Mouse (Mus musculus) layer of hippocampus, postnatal 10 days (tissue): ENCODE results near the gene Rusc1. TPM values are rescaled to one million over a fixed set of nuclear protein-coding genes. Genes with fewer than 3 reads are reported as not detected.
"Not testable (repeated sequence)": the region's sequence is repeated elsewhere in the genome, so short reads cannot be mapped to it uniquely, and the experiment has no call there.

Experiments used
- DNase-seq, 2 experiments: peaks; one replicate each; pipeline ENCODE4 v3.0.0; 2021; ENCODE audit warnings: low spot score in 2 of 2
- total RNA-seq, 2 experiments: library from RNA; stranded (reverse); gene quantifications; 2 replicates each; pipeline ENCODE4 v1.2.3; 2021

The Rusc1 gene
- total RNA-seq, 2 experiments from 2014 or later, result 164 to 173 TPM

GRCm38 (mm10) chr3:89092509-89093090, 511 bp downstream of the Rusc1 start:
- DNase-seq, result no peak

GRCm38 (mm10) chr3:89091811-89092508, 1.2 kb downstream of the Rusc1 start:
- DNase-seq, result no peak

DNA sequence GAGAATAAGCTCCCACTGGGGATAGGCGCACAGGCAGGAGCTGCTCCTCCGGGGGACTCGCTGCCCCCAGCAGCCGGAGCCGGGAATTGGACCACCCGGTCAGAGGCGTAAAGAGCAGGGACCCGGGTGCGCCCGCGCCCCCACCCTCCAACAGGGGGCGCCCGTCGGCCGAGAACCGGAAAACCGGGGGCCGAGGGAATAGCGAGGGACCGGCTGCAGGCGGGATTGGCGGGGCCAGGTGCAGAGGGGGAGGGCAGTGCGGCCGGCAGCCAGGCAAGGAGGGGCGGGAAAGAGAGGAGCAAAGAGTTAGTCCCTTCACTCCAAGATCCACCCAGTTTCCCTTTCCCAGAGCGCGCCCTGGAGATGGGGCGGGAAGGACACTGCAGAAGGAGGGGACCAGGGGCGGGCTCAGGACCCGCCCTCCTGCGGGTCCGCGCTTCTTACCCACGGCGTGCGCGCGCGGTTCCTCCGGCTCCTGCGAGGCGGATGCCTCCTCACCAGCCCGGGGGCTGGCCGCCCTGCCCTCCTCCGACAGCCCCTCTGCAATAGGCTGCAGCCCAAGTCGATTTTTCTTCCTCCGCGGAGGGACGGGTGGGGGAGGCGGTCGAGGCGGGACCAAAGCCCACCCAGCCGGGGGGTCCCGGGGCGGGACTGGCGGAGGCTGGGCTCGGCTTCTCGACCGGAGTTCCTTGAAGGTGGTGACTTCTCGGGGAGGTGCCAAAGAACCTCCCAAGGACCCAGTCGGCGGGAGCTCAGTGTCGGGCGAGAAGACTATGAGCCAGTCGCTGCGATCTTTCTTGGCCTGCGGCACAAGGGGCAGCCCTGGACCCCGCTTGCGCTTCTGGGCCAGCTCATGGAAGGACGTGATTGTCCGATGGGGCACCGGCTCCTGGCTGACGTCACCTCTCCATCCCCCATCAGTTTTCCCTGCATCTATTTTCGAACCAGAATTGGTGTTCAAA, 2.1 kb downstream of the Rusc1 start:
- peak; percentile 86 to 90 for DNase-seq

DNA sequence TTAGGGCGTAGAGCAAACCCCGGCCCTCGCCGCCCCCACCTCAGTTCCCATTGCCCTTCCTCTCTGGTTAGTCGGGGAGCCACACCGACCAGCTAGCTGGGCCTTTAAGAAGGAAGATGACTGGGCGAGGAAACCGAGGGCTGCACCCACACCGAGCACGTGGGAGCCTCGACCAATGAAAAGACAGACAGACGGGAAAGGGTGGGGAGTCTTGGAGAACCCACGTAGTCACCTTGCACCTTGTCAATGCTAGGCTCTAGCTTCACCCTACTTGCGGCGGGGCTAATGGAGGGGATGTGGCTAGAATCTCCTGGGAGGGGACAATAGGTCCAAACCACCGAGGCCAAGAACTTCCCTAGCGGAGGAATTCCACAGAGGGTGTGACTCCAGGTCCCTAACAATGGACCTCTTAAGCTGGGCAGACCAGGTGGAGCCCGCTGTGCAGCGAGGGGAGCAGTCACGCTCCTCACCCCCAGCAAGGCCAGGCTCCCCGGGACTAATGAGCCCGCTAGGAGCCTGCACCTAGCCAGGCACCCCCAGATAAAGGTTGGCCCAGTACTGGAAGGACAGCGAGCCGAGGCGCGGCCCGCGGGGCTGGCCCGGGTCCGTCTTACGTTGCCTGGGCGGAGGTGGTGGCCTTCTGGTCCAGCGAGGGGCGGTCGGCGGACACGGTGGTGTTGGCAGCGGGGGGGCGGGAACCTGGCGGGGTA, 3.1 kb downstream of the Rusc1 start:
- peak; percentile 72 to 82 for DNase-seq

DNA sequence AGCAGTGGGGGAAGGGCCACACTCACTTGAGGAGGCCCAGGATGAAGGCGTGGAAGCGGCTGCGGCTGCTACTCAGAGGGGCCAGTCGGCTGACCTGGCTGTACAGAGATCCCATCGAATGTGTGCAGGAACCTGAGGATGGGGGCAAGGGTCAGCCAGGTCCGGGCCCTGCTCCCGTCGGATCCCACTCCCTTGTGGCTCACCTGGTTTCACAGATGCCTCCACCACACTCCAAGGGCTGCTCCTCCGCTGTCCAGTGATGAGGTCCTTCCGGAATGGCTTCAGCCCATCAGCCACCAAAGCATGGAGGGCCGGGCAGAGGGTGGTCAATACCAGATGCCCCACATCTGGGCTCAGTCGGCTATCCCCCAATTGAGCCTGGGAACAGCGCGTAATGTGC, 4.1 kb downstream of the Rusc1 start:
- no peak for DNase-seq

DNA sequence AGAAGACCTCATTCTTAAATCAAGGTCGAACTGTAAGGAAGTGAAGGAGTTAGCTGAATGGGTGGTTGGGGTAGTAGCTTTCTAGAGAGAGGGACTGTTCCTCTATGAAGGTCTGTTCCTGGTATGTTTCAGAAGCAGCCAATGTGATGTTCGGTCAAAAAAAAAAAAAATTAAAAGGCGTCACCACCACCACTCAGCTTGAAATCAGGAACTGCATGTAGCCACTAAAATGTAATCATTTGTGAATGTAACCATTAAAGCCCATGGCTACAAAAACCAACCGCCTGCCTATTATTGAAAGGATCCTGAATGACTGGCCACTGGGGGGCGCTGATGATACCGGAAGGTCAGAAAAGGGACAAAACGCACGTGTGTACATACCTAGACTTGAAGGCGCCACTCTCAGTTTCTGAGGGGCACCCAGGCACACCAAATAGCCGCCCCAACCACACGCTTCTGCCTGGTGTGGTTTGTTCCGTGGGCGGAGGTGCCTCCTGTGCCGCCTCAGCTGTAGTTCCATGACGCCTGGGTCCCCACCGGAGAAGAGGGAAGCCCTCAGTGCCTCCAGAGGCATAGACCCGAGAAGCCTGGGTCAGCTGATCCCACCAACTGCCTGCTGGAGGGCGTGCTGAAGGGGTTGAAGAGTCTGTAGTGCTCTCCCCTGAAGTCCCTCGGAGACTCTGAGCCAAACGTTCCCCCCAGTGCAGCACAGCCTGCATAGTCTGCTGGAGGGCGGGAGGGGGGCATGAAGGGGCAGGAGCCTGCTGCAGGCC, 5.6 kb downstream of the Rusc1 start:
- DNase-seq, result peak; percentile 85 to 87

- DNase-seq, result no peak
Observed at GRCm38 (mm10) chr3:89084654-89085190, 8.4 kb downstream of the Rusc1 start.

DNA sequence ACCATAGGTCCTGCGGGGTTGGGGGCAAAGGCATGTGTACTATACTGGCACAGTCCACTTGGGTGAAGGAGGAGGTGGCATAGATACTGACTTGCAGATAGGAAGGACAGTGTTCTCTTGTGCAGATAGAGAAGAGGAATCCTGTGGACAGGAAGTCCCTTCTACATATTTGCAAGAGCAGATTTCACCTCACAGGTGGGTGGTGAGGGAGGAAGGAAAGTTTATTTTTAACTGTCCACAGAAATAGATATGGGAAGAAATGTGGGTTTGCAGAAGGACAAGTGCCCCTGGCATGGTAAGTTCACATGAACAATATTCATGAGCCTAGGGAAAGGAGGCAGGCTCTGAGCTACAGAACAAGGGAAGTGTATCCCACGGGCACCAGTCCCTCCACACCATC, 9.0 kb downstream of the Rusc1 start:
- no peak for DNase-seq

DNA sequence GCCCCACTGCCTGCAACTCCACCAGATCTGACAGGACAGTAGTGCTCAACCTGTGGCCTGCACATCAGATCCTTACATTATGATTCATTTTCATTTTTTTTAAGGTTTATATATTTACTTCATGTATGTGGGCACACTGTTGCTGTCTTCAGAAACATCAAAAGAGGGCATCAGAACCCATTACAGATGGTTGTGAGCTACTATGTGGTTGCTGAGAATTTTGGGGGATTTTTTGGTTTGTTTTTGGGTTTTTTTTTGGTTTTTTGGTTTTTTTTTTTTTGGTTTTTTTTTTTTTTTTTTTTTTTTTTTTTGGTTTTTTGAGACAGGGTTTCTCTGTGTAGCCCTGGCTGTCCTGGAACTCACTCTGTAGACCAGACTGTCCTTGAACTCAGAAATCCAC, 10.8 kb downstream of the Rusc1 start:
- DNase-seq, result not testable (repeated sequence)

DNA sequence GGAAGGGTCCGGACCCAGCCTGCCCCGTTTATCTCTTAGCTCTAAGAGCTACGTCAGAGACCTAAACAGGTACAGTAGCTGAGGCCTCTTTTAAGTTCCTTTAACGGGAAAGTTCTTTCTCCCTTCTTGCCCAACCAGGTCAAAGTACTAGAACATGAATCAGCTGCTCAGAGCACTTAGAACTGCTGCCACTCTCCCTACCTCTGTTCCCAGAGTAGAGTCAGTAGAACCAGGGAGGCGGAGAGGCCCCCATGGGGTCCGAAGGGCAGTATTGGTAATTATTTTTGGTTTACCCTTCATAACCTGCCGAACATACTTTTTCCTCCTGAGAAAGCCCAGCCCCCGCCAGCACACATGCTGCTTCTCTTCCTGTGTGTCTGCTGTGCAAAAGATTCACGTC, 15.7 kb downstream of the Rusc1 start:
- no peak for DNase-seq

DNA sequence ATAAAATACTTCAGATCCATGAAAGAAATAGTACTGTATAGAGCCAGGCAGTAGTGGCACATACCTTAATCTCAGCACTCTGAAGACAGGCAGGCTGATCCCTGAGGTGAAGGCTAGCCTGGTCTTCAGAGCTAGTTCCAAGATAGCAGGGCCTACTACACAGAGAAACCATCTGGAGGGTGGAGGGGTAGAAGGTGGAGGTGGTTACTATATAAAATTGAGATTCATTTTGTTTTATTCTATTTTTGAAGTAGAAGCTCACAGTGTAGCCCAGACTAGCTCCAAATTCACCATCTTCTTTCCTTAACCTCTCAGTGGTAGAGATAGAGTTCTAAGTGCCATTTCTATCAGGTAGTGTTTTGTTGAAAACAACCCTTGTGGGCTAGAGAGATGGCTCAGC, 25.8 kb downstream of the Rusc1 start:
- no peak for DNase-seq

DNA sequence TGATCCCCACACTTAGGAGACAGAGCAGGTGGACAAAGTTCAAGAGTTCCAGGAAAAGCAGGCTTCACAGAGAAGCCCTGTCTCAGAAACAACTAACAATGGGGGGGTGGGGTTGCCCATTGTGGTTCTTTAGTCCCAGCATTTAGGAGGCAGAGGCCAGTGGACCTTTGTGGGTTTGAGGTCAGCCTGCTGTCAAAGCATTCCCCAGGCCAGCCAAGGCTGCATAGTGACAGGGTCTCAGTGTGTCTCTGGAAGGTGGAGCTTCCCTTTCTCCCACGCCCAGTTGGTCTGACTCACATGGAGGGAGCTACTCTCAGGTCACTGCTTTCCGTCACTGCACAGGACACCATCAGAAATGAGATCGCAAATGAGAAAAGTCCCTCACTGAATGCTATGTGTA, 31.4 kb downstream of the Rusc1 start:
- no peak for DNase-seq

GRCm38 (mm10) chr3:89058783-89059182, 34.3 kb downstream of the Rusc1 start:
- peak; percentile 21 to 29 for DNase-seq

GRCm38 (mm10) chr3:89058361-89058760, 34.8 kb downstream of the Rusc1 start:
- no peak for DNase-seq

GRCm38 (mm10) chr3:89043359-89043758, 49.8 kb downstream of the Rusc1 start:
- DNase-seq, result no peak

Other genes starting within 250 kb of the Rusc1 start
- 10 to 100 TPM; 31.1 to 32.9 TPM for gene Msto1, start 179.3 kb downstream of the Rusc1 start, total RNA-seq
- 10 to 100 TPM; 61.2 to 61.5 TPM for gene Ash1l, start 142.7 kb downstream of the Rusc1 start, total RNA-seq
- gene Dap3, start 142.1 kb downstream of the Rusc1 start, total RNA-seq, result 100 to 1,000 TPM in 1 of 2 experiments, 10 to 100 TPM in 1; 100.0 to 115 TPM
- under 1 TPM in 1 of 2 experiments, not detected in 1; 0.18 TPM for gene Gm43738, start 7.8 kb upstream of the Rusc1 start, total RNA-seq
- gene Fdps, start 8.6 kb upstream of the Rusc1 start, total RNA-seq, result 100 to 1,000 TPM; 159 to 162 TPM
- under 1 TPM; 0.22 to 0.48 TPM for gene Pklr, start 42.8 kb upstream of the Rusc1 start, total RNA-seq
- 10 to 100 TPM; 30.9 to 35.1 TPM for gene Hcn3, start 66.9 kb upstream of the Rusc1 start, total RNA-seq
- gene Clk2, start 71.5 kb upstream of the Rusc1 start, total RNA-seq, result 10 to 100 TPM; 52.0 to 55.9 TPM
- gene Scamp3, start 84.2 kb upstream of the Rusc1 start, total RNA-seq, result 10 to 100 TPM; 79.4 to 79.6 TPM
- 10 to 100 TPM; 65.8 to 69.5 TPM for gene Fam189b, start 89.8 kb upstream of the Rusc1 start, total RNA-seq
- 10 to 100 TPM; 57.9 to 58.7 TPM for gene Gba, start 109.6 kb upstream of the Rusc1 start, total RNA-seq
- gene Thbs3, start 121.9 kb upstream of the Rusc1 start, total RNA-seq, result 10 to 100 TPM; 45.2 to 48.4 TPM
- gene Mtx1, start 133.8 kb upstream of the Rusc1 start, total RNA-seq, result 100 to 1,000 TPM in 1 of 2 experiments, 10 to 100 TPM in 1; 92.8 to 109 TPM
- gene Muc1, start 135.7 kb upstream of the Rusc1 start, total RNA-seq, result under 1 TPM; 0.66 to 0.89 TPM
- gene Krtcap2, start 152.7 kb upstream of the Rusc1 start, total RNA-seq, result 10 to 100 TPM; 72.8 to 95.1 TPM
- 100 to 1,000 TPM; 101 to 112 TPM for gene Trim46, start 153.0 kb upstream of the Rusc1 start, total RNA-seq
- gene Dpm3, start 166.0 kb upstream of the Rusc1 start, total RNA-seq, result 10 to 100 TPM; 53.3 to 66.3 TPM
- gene Slc50a1, start 177.3 kb upstream of the Rusc1 start, total RNA-seq, result 10 to 100 TPM; 27.6 to 29.8 TPM
- gene Efna1, start 187.8 kb upstream of the Rusc1 start, total RNA-seq, result 1 to 10 TPM; 6.4 to 7.2 TPM
- 10 to 100 TPM; 59.9 to 63.1 TPM for gene Efna3, start 229.7 kb upstream of the Rusc1 start, total RNA-seq
- 1 to 10 TPM; 2.7 to 3.4 TPM for gene Efna4, start 244.7 kb upstream of the Rusc1 start, total RNA-seq